Mouse (Mus musculus) ES-E14 (cell line): ENCODE data around the gene Syndig1.

Source experiments
- CHD2 ChIP-seq: IDR thresholded peaks from 2 replicates; pipeline ENCODE4 v1.6.1; 2014; ENCODE audit warnings: mild to moderate bottlenecking, low read depth, low read length, inconsistent platforms
- MAFK ChIP-seq: IDR thresholded peaks from 2 replicates; pipeline ENCODE4 v1.6.1; 2014; ENCODE audit warnings: mild to moderate bottlenecking, low read depth, low read length, inconsistent platforms; ENCODE audit not compliant: insufficient read depth

GRCm38 (mm10) chr2:149980419-149980818 lies 151.4 kb downstream of the Syndig1 start:
- no peak for TF ChIP-seq MAFK
- TF ChIP-seq CHD2, result no peak
